Mouse (Mus musculus) lung, adult 2 months (tissue): ENCODE measurements around the gene Lrig3.

Experiments used
- CTCF ChIP-seq: fragments of 200-500 bp; IDR thresholded peaks from 2 replicates; pipeline ENCODE4 v1.5.1; 2011; ENCODE audit warnings: mild to moderate bottlenecking, low read length, control low read depth; ENCODE audit not compliant: insufficient read depth
- POLR2A ChIP-seq: fragments of 200-500 bp; IDR thresholded peaks from 2 replicates; pipeline ENCODE4 v1.6.1; 2011; ENCODE audit warnings: low read depth, mild to moderate bottlenecking, control low read depth, low read length, borderline replicate concordance; ENCODE audit errors: extremely low read depth

DNA sequence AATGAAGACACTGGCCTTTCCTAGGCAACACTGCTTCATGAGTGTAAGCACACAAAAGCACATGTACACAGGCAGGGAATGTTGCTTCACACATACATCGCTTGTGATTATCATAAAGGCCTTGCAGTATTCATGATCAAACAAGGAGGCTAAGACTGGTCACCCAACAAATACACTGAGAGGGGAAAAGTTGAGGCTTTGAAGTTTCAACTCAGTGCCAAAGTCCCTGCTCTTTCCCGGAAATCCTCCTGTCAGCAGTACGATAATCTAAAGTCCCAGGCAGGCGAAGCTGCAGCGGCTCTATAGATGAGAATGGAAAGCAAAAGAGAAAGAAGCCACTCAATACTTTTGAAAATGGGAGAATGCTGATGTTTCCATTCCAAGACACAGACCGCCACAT, 32.6 kb upstream of the Lrig3 start:
- TF ChIP-seq CTCF (no peak), POLR2A (no peak)
